Mouse (Mus musculus): Measurements from ENCODE around the gene Ift88.

GRCm38 (mm10) chr14:57543420-57544039 lies 119.7 kb downstream of the Ift88 start:
- TF ChIP-seq CHD2 (IDR thresholded peaks at IDR 0.05; ENCODE audit: low read length) = no peak
- TF ChIP-seq POLR2A (IDR thresholded peaks at IDR 0.05; ENCODE audit: low read depth, low read length) = no peak
- TF ChIP-seq NRF1 (IDR thresholded peaks at IDR 0.05; ENCODE audit: low read depth, low read length) = no peak
- TF ChIP-seq ELF1 (IDR thresholded peaks at IDR 0.05; ENCODE audit: low read depth, low read length) = no peak
- TF ChIP-seq EP300 (IDR thresholded peaks at IDR 0.05; ENCODE audit: low read length) = no peak
- TF ChIP-seq POLR2AphosphoS2 (IDR thresholded peaks at IDR 0.05; ENCODE audit: low read depth, low read length) = no peak
- no peak for TF ChIP-seq CHD1 (IDR thresholded peaks at IDR 0.05; ENCODE audit: low read depth, low read length)
- no peak for TF ChIP-seq MYC (IDR thresholded peaks at IDR 0.05; ENCODE audit: low read depth, low read length)
- peak in 1 of 2 experiments; percentile 40; a peak in 2 of 4 replicates for TF ChIP-seq CTCF (conservative IDR thresholded peaks at IDR 0.05 in 1 of 2, IDR thresholded peaks at IDR 0.05 in 1 of 2; ENCODE audit: low read depth in 2 of 2, low read length in 2 of 2)
- TF ChIP-seq JUND (conservative IDR thresholded peaks at IDR 0.05; ENCODE audit: low read depth, low read length) = no peak
- TF ChIP-seq ZMIZ1 (IDR thresholded peaks at IDR 0.05; ENCODE audit: low read depth, low read length) = no peak
- TF ChIP-seq SIN3A (IDR thresholded peaks at IDR 0.05; ENCODE audit: low read length) = no peak
- TF ChIP-seq UBTF (IDR thresholded peaks at IDR 0.05; ENCODE audit: low read depth, low read length) = no peak
